In genomic region chr4:88496321-88497018, GRCm38 (mm10) we compare ENCODE assay signal across 15 mouse cellular contexts. TPM values are rescaled to one million over a fixed set of nuclear protein-coding genes. Genes with fewer than 3 reads are reported as not detected.
DNase-seq lines count a peak whose midpoint lies in the region; ATAC-seq lines count a peak whose summit lies in the region.
"Had no signal": no experiment of that assay in that cellular context is flagged by ENCODE, and none has a peak within 500 bp of the region (broad histone marks: within the 10 kb centered on the region; RNA-seq: fewer than 3 reads in every experiment).

No protein-coding gene starts in this region.

- H3K4me2 ChIP-seq in forebrain, embryonic 14.5 days (ENCODE audit: low read length), result no peak overlapping the region
- no peak overlapping the region for H3K4me2 ChIP-seq in forebrain, embryonic 16.5 days (ENCODE audit: low read length)
- H3K4me2 ChIP-seq: limb, embryonic 12.5 days had no signal

- H3K9me3 ChIP-seq in forebrain, embryonic 14.5 days (replicated peaks; ENCODE audit: control insufficient read depth, low read length), result no peaks in the 10 kb centered on the region
- no peaks in the 10 kb centered on the region for H3K9me3 ChIP-seq in forebrain, embryonic 16.5 days (ENCODE audit: control insufficient read depth, low read length)
- H3K9me3 ChIP-seq: forebrain, embryonic 10.5 days; limb, embryonic 12.5 days; megakaryocyte, embryonic 14.5 days had no signal

- no peaks in the 10 kb centered on the region for H3K36me3 ChIP-seq in forebrain, embryonic 14.5 days (ENCODE audit: control insufficient read depth, insufficient read depth, low read length)
- H3K36me3 ChIP-seq in forebrain, embryonic 16.5 days (ENCODE audit: control insufficient read depth, insufficient read depth), result no peaks in the 10 kb centered on the region
- H3K36me3 ChIP-seq: forebrain, embryonic 10.5 days; limb, embryonic 12.5 days had no signal

- no peak overlapping the region for H3K4me3 ChIP-seq in forebrain, embryonic 14.5 days (ENCODE audit: low read depth, low read length)
- no peak overlapping the region for H3K4me3 ChIP-seq in forebrain, embryonic 16.5 days (replicated peaks; ENCODE audit: low read length)
- H3K4me3 ChIP-seq: forebrain, embryonic 10.5 days; layer of hippocampus, adult 2 months; limb, embryonic 12.5 days; megakaryocyte, embryonic 14.5 days; myocyte had no signal

- H3K27ac ChIP-seq in forebrain, embryonic 14.5 days (ENCODE audit: low read depth, low read length), result no peak overlapping the region
- H3K27ac ChIP-seq in forebrain, embryonic 16.5 days (ENCODE audit: low read length), result no peak overlapping the region
- H3K27ac ChIP-seq: forebrain, embryonic 10.5 days; layer of hippocampus, adult 2 months; limb, embryonic 12.5 days had no signal

- no peak for ATAC-seq in forebrain, embryonic 14.5 days
- ATAC-seq in forebrain, embryonic 16.5 days, result no peak
- ATAC-seq in common myeloid progenitor, adult 5-6 weeks (replicated peaks; ENCODE audit: low read depth, poor library complexity, severe bottlenecking), result peak; percentile 60
- ATAC-seq in frontal cortex, adult (ENCODE audit: low TSS enrichment), result no peak

- H3K27me3 ChIP-seq in forebrain, embryonic 14.5 days (replicated peaks; ENCODE audit: control insufficient read depth, insufficient read depth, low read length), result no peaks in the 10 kb centered on the region
- no peaks in the 10 kb centered on the region for H3K27me3 ChIP-seq in forebrain, embryonic 16.5 days (replicated peaks; ENCODE audit: control insufficient read depth, insufficient read depth, low read length)
- H3K27me3 ChIP-seq: limb, embryonic 12.5 days; megakaryocyte, embryonic 14.5 days had no signal

- peak; percentile 33 for DNase-seq in forebrain, embryonic 14.5 days (ENCODE audit: low spot score)
- DNase-seq in kidney, adult 8-10 months, result peak; percentile 50 to 51
- peak; percentile 63 for DNase-seq in lung, postnatal 10 days
- no peak for DNase-seq in right cerebral cortex, postnatal 10 days (ENCODE audit: low spot score in 2 of 2)
- no peak for DNase-seq in Muller cell, postnatal 12 days (ENCODE audit: inconsistent ontology term)
- DNase-seq: thymus, postnatal 4 days had no signal

- no peak overlapping the region for H3K9ac ChIP-seq in forebrain, embryonic 14.5 days (ENCODE audit: low read length)
- H3K9ac ChIP-seq in forebrain, embryonic 16.5 days (replicated peaks; ENCODE audit: low read depth, low read length), result no peak overlapping the region
- H3K9ac ChIP-seq: limb, embryonic 12.5 days had no signal

- 76% methylated on average over 6 of the region's 6 CpGs for WGBS in forebrain, embryonic 14.5 days
- WGBS in forebrain, embryonic 16.5 days, result 72% methylated on average over 6 of the region's 6 CpGs

- no peaks in the 10 kb centered on the region for H3K4me1 ChIP-seq in forebrain, embryonic 14.5 days (ENCODE audit: control insufficient read depth, insufficient read depth, low read length)
- no peaks in the 10 kb centered on the region; the same call in 1 of the 2 replicates for H3K4me1 ChIP-seq in forebrain, embryonic 16.5 days (replicated peaks; ENCODE audit: control insufficient read depth, insufficient read depth, low read length)
- H3K4me1 ChIP-seq: forebrain, embryonic 10.5 days; limb, embryonic 12.5 days had no signal

RNA-seq across cellular contexts. Expression of gene Ifnb1, which starts 26.1 kb away (rescaled TPM):
- not detected in 2 replicates for polyA plus RNA-seq in forebrain, embryonic 14.5 days (2014; fragmentation: Nextera tagmentation; extraction: Ambion mirVana)
- not detected in 2 replicates for polyA plus RNA-seq in forebrain, embryonic 16.5 days (2015; fragmentation: Nextera tagmentation; extraction: Ambion mirVana)
- total RNA-seq in common myeloid progenitor, adult 5-6 weeks (2017), result not detected in 2 replicates
- total RNA-seq: layer of hippocampus, adult 2 months had no signal
- polyA plus RNA-seq: forebrain, embryonic 10.5 days; heart, embryonic 16.5 days; limb, embryonic 12.5 days; myocyte had no signal

RNA-seq across cellular contexts. Expression of gene Hacd4, which starts 57.7 kb away (rescaled TPM):
- polyA plus RNA-seq in forebrain, embryonic 14.5 days (2014; fragmentation: Nextera tagmentation; extraction: Ambion mirVana), result 3.6 and 4.0 TPM in 2 replicates
- polyA plus RNA-seq in forebrain, embryonic 16.5 days (2015; fragmentation: Nextera tagmentation; extraction: Ambion mirVana), result 2.8 and 3.9 TPM in 2 replicates
- 3.6 and 4.8 TPM in 2 replicates for total RNA-seq in common myeloid progenitor, adult 5-6 weeks (2017)

Comparison
In these comparisons a context has a peak if more than half of its experiments do, and no peak if none do; other contexts are left out.
1. DNase-seq: peak in forebrain, embryonic 14.5 days (single experiment), kidney, adult 8-10 months (2 of 2) and lung, postnatal 10 days (single experiment); none in right cerebral cortex, postnatal 10 days (0 of 2) and Muller cell, postnatal 12 days (single experiment).